Mouse (Mus musculus) ES-E14 (cell line): ENCODE data around the gene Sae1.

Experiments
- CHD2 ChIP-seq: IDR thresholded peaks from 2 replicates; pipeline ENCODE4 v1.6.1; 2014; ENCODE audit warnings: mild to moderate bottlenecking, low read depth, low read length, inconsistent platforms
- HCFC1 ChIP-seq: IDR thresholded peaks from 2 replicates; pipeline ENCODE4 v1.6.1; 2012; ENCODE audit warnings: low read length, inconsistent platforms, borderline replicate concordance; ENCODE audit not compliant: insufficient read depth
- MAFK ChIP-seq: IDR thresholded peaks from 2 replicates; pipeline ENCODE4 v1.6.1; 2014; ENCODE audit warnings: mild to moderate bottlenecking, low read depth, low read length, inconsistent platforms; ENCODE audit not compliant: insufficient read depth
- ZC3H11A ChIP-seq: IDR thresholded peaks from 2 replicates; pipeline ENCODE4 v1.6.1; 2012; ENCODE audit warnings: low read depth, mild to moderate bottlenecking, inconsistent platforms, low read length, borderline replicate concordance
- ZNF384 ChIP-seq: IDR thresholded peaks from 2 replicates; pipeline ENCODE4 v1.6.1; 2012; ENCODE audit warnings: low read depth, low read length, inconsistent platforms

DNA sequence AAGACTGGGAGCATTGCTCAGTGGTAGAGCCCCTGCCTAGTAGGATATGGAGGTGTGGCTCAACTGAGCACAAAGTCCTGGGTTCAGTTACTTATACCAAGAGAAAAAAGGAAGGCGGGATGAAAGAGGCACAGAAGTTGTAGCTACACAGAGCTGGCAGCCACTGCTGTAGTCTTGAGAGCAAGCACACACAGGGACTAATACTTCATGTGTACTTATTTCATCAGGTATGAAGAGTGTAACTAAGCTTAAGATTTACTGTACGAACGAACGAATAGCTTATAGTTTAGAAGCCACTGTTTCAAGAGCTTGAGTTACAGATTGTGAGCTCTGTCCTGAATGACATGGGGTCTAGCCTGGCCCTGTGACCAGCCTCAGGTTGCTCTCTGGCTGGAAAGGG lies 68.4 kb downstream of the Sae1 start:
- TF ChIP-seq CHD2 (no peak), HCFC1 (no peak), ZC3H11A (no peak), ZNF384 (no peak), MAFK (no peak)
